Mouse (Mus musculus) embryonic facial prominence, embryonic 10.5 days (tissue): ENCODE results near the gene Grm8. TPM values are rescaled to one million over a fixed set of nuclear protein-coding genes. Genes with fewer than 3 reads are reported as not detected.
"Not testable (repeated sequence)": the region's sequence is repeated elsewhere in the genome, so short reads cannot be mapped to it uniquely, and the experiment has no call there.

Experiments used
- DNase-seq: peaks from one replicate; pipeline ENCODE4 v3.0.0-alpha.2; 2017; ENCODE audit warnings: low spot score
- H3K27ac ChIP-seq: fragments of 300-500 bp; sonication (generic); replicated peaks from 2 replicates; pipeline ENCODE4 v1.5.1; 2016; ENCODE audit warnings: mild to moderate bottlenecking
- H3K27me3 ChIP-seq: fragments of 300-500 bp; sonication (generic); replicated peaks from 2 replicates; pipeline ENCODE4 v1.6.1; 2016; ENCODE audit warnings: low read depth, mild to moderate bottlenecking; ENCODE audit not compliant: poor library complexity, severe bottlenecking
- H3K36me3 ChIP-seq: fragments of 300-500 bp; sonication (generic); replicated peaks from 2 replicates; pipeline ENCODE4 v1.6.1; 2016; ENCODE audit warnings: mild to moderate bottlenecking, moderate library complexity
- H3K4me1 ChIP-seq: fragments of 300-500 bp; sonication (generic); 2 replicates; pipeline ENCODE4 v1.6.1; 2016
- H3K4me3 ChIP-seq: fragments of 300-500 bp; sonication (generic); 2 replicates; pipeline ENCODE4 v1.5.1; 2016; ENCODE audit warnings: mild to moderate bottlenecking, moderate library complexity
- H3K9me3 ChIP-seq: fragments of 300-500 bp; sonication (generic); 2 replicates; pipeline ENCODE4 v1.6.1; 2016; ENCODE audit warnings: mild to moderate bottlenecking
- WGBS: fragments of 180-500 bp; shearing (Covaris S2); methylation state at CpG from one replicate; pipeline ENCODE4 v1.1.7; 2016; 5-methylcytosine and 5-hydroxymethylcytosine counted together
- polyA plus RNA-seq: library from polyadenylated mRNA; unstranded; fragments of >200 nt; fragmentation: Nextera tagmentation; extraction: Ambion mirVana; gene quantifications from 2 replicates; pipeline ENCODE4 v1.2.1, GENCODE M21; 2016

Gene Grm8
- polyA plus RNA-seq, 1 experiment from 2014 or later, result 1.2 TPM

GRCm38 (mm10) chr6:27904358-27904757 lies 230.6 kb downstream of the Grm8 start:
- DNase-seq, result no peak
- Histone ChIP-seq H3K4me1 (no peaks in the 10 kb centered on the region), H3K9me3 (0 out of 2 replicates have a peak, but pooled peaks cover under 1% of the 10 kb centered on the region), H3K36me3 (no peaks in the 10 kb centered on the region), H3K4me3 (no peak overlapping the region), H3K27me3 (no peaks in the 10 kb centered on the region), H3K27ac (no peak overlapping the region)

- Histone ChIP-seq H3K36me3 (no peaks in the 10 kb centered on the region), H3K9me3 (no peaks in the 10 kb centered on the region), H3K4me1 (no peaks in the 10 kb centered on the region), H3K27me3 (no peaks in the 10 kb centered on the region), H3K27ac (no peak overlapping the region), H3K4me3 (no peak overlapping the region)
- 91% methylated on average over 1 of the region's 1 CpGs for WGBS
- no peak for DNase-seq
Measured at GRCm38 (mm10) chr6:27902224-27902623, 232.8 kb downstream of the Grm8 start.

- Histone ChIP-seq H3K36me3 (no peaks in the 10 kb centered on the region), H3K4me3 (no peak overlapping the region), H3K27ac (no peak overlapping the region), H3K27me3 (no peaks in the 10 kb centered on the region), H3K9me3 (no peaks in the 10 kb centered on the region), H3K4me1 (no peaks in the 10 kb centered on the region)
- 85% methylated on average over 3 of the region's 3 CpGs for WGBS
- DNase-seq, result no peak
Measured at GRCm38 (mm10) chr6:27901396-27901795, 233.6 kb downstream of the Grm8 start.

GRCm38 (mm10) chr6:27895153-27895552 lies 239.8 kb downstream of the Grm8 start:
- Histone ChIP-seq H3K4me1 (no peaks in the 10 kb centered on the region), H3K27ac (no peak overlapping the region), H3K4me3 (no peak overlapping the region), H3K27me3 (no peaks in the 10 kb centered on the region), H3K9me3 (no peaks in the 10 kb centered on the region), H3K36me3 (no peaks in the 10 kb centered on the region)
- no peak for DNase-seq
- 84% methylated on average over 1 of the region's 1 CpGs for WGBS

GRCm38 (mm10) chr6:27892886-27893285 lies 242.1 kb downstream of the Grm8 start:
- WGBS, result 78% methylated on average over 1 of the region's 1 CpGs
- H3K9me3 ChIP-seq, result no peaks in the 10 kb centered on the region
- no peaks in the 10 kb centered on the region for H3K36me3 ChIP-seq
- DNase-seq, result no peak
- no peaks in the 10 kb centered on the region for H3K27me3 ChIP-seq
- no peak overlapping the region for H3K4me3 ChIP-seq
- no peak overlapping the region for H3K27ac ChIP-seq
- H3K4me1 ChIP-seq, result no peaks in the 10 kb centered on the region

GRCm38 (mm10) chr6:27888391-27888790 lies 246.6 kb downstream of the Grm8 start:
- DNase-seq, result no peak
- H3K36me3 ChIP-seq, result no peaks in the 10 kb centered on the region
- 87% methylated on average over 2 of the region's 2 CpGs for WGBS
- H3K27me3 ChIP-seq, result no peaks in the 10 kb centered on the region
- H3K4me3 ChIP-seq, result no peak overlapping the region
- no peak overlapping the region for H3K27ac ChIP-seq
- no peaks in the 10 kb centered on the region for H3K4me1 ChIP-seq
- no peaks in the 10 kb centered on the region for H3K9me3 ChIP-seq

- DNase-seq, result no peak
- Histone ChIP-seq H3K4me1 (no peaks in the 10 kb centered on the region), H3K36me3 (no peaks in the 10 kb centered on the region), H3K27ac (no peak overlapping the region), H3K4me3 (no peak overlapping the region), H3K9me3 (no peaks in the 10 kb centered on the region), H3K27me3 (no peaks in the 10 kb centered on the region)
- WGBS, result 90% methylated on average over 1 of the region's 1 CpGs
Measured at GRCm38 (mm10) chr6:27887922-27888321, 247.1 kb downstream of the Grm8 start.

- H3K9me3 ChIP-seq, result no peaks in the 10 kb centered on the region
- H3K4me1 ChIP-seq, result no peaks in the 10 kb centered on the region
- no peak overlapping the region for H3K27ac ChIP-seq
- no peak for DNase-seq
- WGBS, result 79% methylated on average over 1 of the region's 1 CpGs
- no peaks in the 10 kb centered on the region for H3K36me3 ChIP-seq
- H3K4me3 ChIP-seq, result no peak overlapping the region
- no peaks in the 10 kb centered on the region for H3K27me3 ChIP-seq
Measured at GRCm38 (mm10) chr6:27885786-27886185, 249.2 kb downstream of the Grm8 start.

GRCm38 (mm10) chr6:27849644-27850043 lies 285.3 kb downstream of the Grm8 start:
- Histone ChIP-seq H3K27me3 (no peaks in the 10 kb centered on the region), H3K4me3 (no peak overlapping the region), H3K4me1 (no peaks in the 10 kb centered on the region), H3K36me3 (no peaks in the 10 kb centered on the region), H3K9me3 (no peaks in the 10 kb centered on the region), H3K27ac (no peak overlapping the region)
- DNase-seq, result no peak
- 49% methylated on average over 1 of the region's 1 CpGs for WGBS

- Histone ChIP-seq H3K27ac (no peak overlapping the region), H3K9me3 (no peaks in the 10 kb centered on the region), H3K4me3 (no peak overlapping the region), H3K4me1 (no peaks in the 10 kb centered on the region), H3K36me3 (no peaks in the 10 kb centered on the region), H3K27me3 (no peaks in the 10 kb centered on the region)
- WGBS, result 75% methylated on average over 1 of the region's 1 CpGs
- DNase-seq, result no peak
Measured at GRCm38 (mm10) chr6:27836159-27836558, 298.8 kb downstream of the Grm8 start.

GRCm38 (mm10) chr6:27819735-27820134 lies 315.2 kb downstream of the Grm8 start:
- 89% methylated on average over 2 of the region's 2 CpGs for WGBS
- H3K27me3 ChIP-seq, H3K4me1 ChIP-seq, H3K4me3 ChIP-seq, DNase-seq, H3K27ac ChIP-seq, H3K36me3 ChIP-seq, H3K9me3 ChIP-seq: not testable (repeated sequence)

GRCm38 (mm10) chr6:27812789-27813188 lies 322.2 kb downstream of the Grm8 start:
- peak; percentile 28 for DNase-seq
- 48% methylated on average over 5 of the region's 5 CpGs for WGBS
- Histone ChIP-seq H3K27me3 (no peaks in the 10 kb centered on the region), H3K4me3 (no peak overlapping the region), H3K4me1 (0 out of 2 replicates have a peak, but pooled peaks cover 5% of the 10 kb centered on the region), H3K9me3 (no peaks in the 10 kb centered on the region), H3K27ac (no peak overlapping the region), H3K36me3 (no peaks in the 10 kb centered on the region)

- no peak overlapping the region for H3K27ac ChIP-seq
- DNase-seq, result no peak
- H3K4me3 ChIP-seq, result no peak overlapping the region
- H3K27me3 ChIP-seq, result no peaks in the 10 kb centered on the region
- H3K4me1 ChIP-seq, result 0 out of 2 replicates have a peak, but pooled peaks cover 5% of the 10 kb centered on the region
- no peaks in the 10 kb centered on the region for H3K9me3 ChIP-seq
- H3K36me3 ChIP-seq, result no peaks in the 10 kb centered on the region
- WGBS, result 88% methylated on average over 6 of the region's 6 CpGs
Measured at GRCm38 (mm10) chr6:27809996-27810395, 325.0 kb downstream of the Grm8 start.

GRCm38 (mm10) chr6:27806741-27807140 lies 328.2 kb downstream of the Grm8 start:
- H3K36me3 ChIP-seq, result no peaks in the 10 kb centered on the region
- DNase-seq, result no peak
- H3K27ac ChIP-seq, result no peak overlapping the region
- H3K4me3 ChIP-seq, result no peak overlapping the region
- no peaks in the 10 kb centered on the region for H3K9me3 ChIP-seq
- H3K4me1 ChIP-seq, result no peaks in the 10 kb centered on the region
- H3K27me3 ChIP-seq, result no peaks in the 10 kb centered on the region
